Mouse (Mus musculus) heart, embryonic 13.5 days (tissue): Measurements from ENCODE around the gene Hoxb3. TPM values are rescaled to one million over a fixed set of nuclear protein-coding genes. Genes with fewer than 3 reads are reported as not detected.
A peak's percentile ranks its signal among the peaks of the same experiment; 100 is the strongest.

Source experiments
- ATAC-seq: fragments of 200-750 bp; cut with Nextera tagmentation; 2 replicates; pipeline ENCODE4 v1.8.0; 2017; ENCODE audit warnings: moderate TSS enrichment; ENCODE audit not compliant: insufficient number of reproducible peaks, low FRiP score, low TSS enrichment; ENCODE audit errors: extremely low read depth
- H3K27ac ChIP-seq: fragments of 300-500 bp; sonication (generic); replicated peaks from 2 replicates; pipeline ENCODE4 v1.5.1; 2015; ENCODE audit warnings: moderate library complexity, mild to moderate bottlenecking, inconsistent platforms
- H3K27me3 ChIP-seq: fragments of 300-500 bp; sonication (generic); replicated peaks from 2 replicates; pipeline ENCODE4 v1.6.1; 2015; ENCODE audit warnings: mild to moderate bottlenecking, inconsistent platforms
- H3K36me3 ChIP-seq: fragments of 300-500 bp; sonication (generic); 2 replicates; pipeline ENCODE4 v1.6.1; 2015; ENCODE audit warnings: mild to moderate bottlenecking, inconsistent platforms
- H3K4me1 ChIP-seq: fragments of 300-500 bp; sonication (generic); 2 replicates; pipeline ENCODE4 v1.6.1; 2015; ENCODE audit warnings: inconsistent platforms
- H3K4me2 ChIP-seq: fragments of 300-500 bp; sonication (generic); 2 replicates; pipeline ENCODE4 v1.6.1; 2015; ENCODE audit warnings: inconsistent platforms, mild to moderate bottlenecking, moderate library complexity
- H3K4me3 ChIP-seq: fragments of 300-500 bp; sonication (generic); 2 replicates; pipeline ENCODE4 v1.5.1; 2015; ENCODE audit warnings: moderate library complexity, mild to moderate bottlenecking, inconsistent platforms
- H3K9ac ChIP-seq: fragments of 300-500 bp; sonication (generic); 2 replicates; pipeline ENCODE4 v1.6.1; 2015; ENCODE audit warnings: inconsistent platforms, mild to moderate bottlenecking, moderate library complexity
- H3K9me3 ChIP-seq: fragments of 300-500 bp; sonication (generic); 2 replicates; pipeline ENCODE4 v1.6.1; 2016; ENCODE audit warnings: inconsistent platforms
- WGBS: fragments of 180-500 bp; shearing (Covaris S2); methylation state at CpG from one replicate; pipeline ENCODE4 v1.1.7; 2015; ENCODE audit warnings: mixed read lengths; 5-methylcytosine and 5-hydroxymethylcytosine counted together
- microRNA counts: library from miRNA; unstranded; fragments of <30 nt; microRNA quantifications from one replicate; lab custom pipeline; 2016
- microRNA-seq: library from miRNA; unstranded; fragments of <30 nt; microRNA quantifications from one replicate; pipeline ENCODE4, GENCODE M21; 2016
- polyA plus RNA-seq: library from polyadenylated mRNA; unstranded; fragments of >200 nt; fragmentation: Nextera tagmentation; extraction: Ambion mirVana; gene quantifications from 2 replicates; pipeline ENCODE4 v1.2.1, GENCODE M21; 2015

Gene Hoxb3
- polyA plus RNA-seq, 1 experiment from 2014 or later, result 1.1 TPM

GRCm38 (mm10) chr11:96369140-96369539 is 46.0 kb downstream of the Hoxb3 start:
- Histone ChIP-seq H3K27me3 (peaks cover 99% of the 10 kb centered on the region), H3K4me3 (no peak overlapping the region), H3K27ac (no peak overlapping the region), H3K4me2 (no peak overlapping the region), H3K36me3 (no peaks in the 10 kb centered on the region), H3K9me3 (no peaks in the 10 kb centered on the region), H3K4me1 (peaks cover 10% of the 10 kb centered on the region), H3K9ac (no peak overlapping the region)
- ATAC-seq, result no peak
- 28% methylated on average over 7 of the region's 7 CpGs for WGBS

GRCm38 (mm10) chr11:96371726-96372125 is 48.6 kb downstream of the Hoxb3 start:
- Histone ChIP-seq H3K9ac (no peak overlapping the region), H3K4me3 (no peak overlapping the region), H3K9me3 (no peaks in the 10 kb centered on the region), H3K27me3 (peaks cover 99% of the 10 kb centered on the region), H3K36me3 (no peaks in the 10 kb centered on the region), H3K4me1 (peaks cover 5% of the 10 kb centered on the region; the same call in 1 of the 2 replicates), H3K27ac (no peak overlapping the region), H3K4me2 (no peak overlapping the region)
- no peak for ATAC-seq
- 36% methylated on average over 3 of the region's 3 CpGs for WGBS

- H3K4me3 ChIP-seq, result no peak overlapping the region
- H3K9me3 ChIP-seq, result no peaks in the 10 kb centered on the region
- ATAC-seq, result no peak
- no peaks in the 10 kb centered on the region for H3K36me3 ChIP-seq
- no peak overlapping the region for H3K4me2 ChIP-seq
- no peak overlapping the region for H3K27ac ChIP-seq
- WGBS, result 5% methylated on average over 3 of the region's 3 CpGs
- H3K9ac ChIP-seq, result no peak overlapping the region
- peaks cover 97% of the 10 kb centered on the region for H3K27me3 ChIP-seq
- H3K4me1 ChIP-seq, result peaks cover 5% of the 10 kb centered on the region; the same call in 1 of the 2 replicates
Measured at GRCm38 (mm10) chr11:96372519-96372918, 49.4 kb downstream of the Hoxb3 start.

GRCm38 (mm10) chr11:96374810-96375209 is 51.7 kb downstream of the Hoxb3 start:
- no peak overlapping the region for H3K9ac ChIP-seq
- H3K4me2 ChIP-seq, result no peak overlapping the region
- H3K27ac ChIP-seq, result no peak overlapping the region
- peaks cover 5% of the 10 kb centered on the region; the same call in 1 of the 2 replicates for H3K4me1 ChIP-seq
- no peak overlapping the region for H3K4me3 ChIP-seq
- 23% methylated on average over 7 of the region's 7 CpGs for WGBS
- H3K36me3 ChIP-seq, result no peaks in the 10 kb centered on the region
- no peaks in the 10 kb centered on the region for H3K9me3 ChIP-seq
- no peak for ATAC-seq
- H3K27me3 ChIP-seq, result peaks cover 91% of the 10 kb centered on the region

- Histone ChIP-seq H3K4me2 (no peak overlapping the region), H3K27ac (no peak overlapping the region), H3K27me3 (peaks cover 81% of the 10 kb centered on the region), H3K9me3 (no peaks in the 10 kb centered on the region), H3K4me1 (peaks cover 11% of the 10 kb centered on the region), H3K4me3 (no peak overlapping the region), H3K9ac (no peak overlapping the region), H3K36me3 (no peaks in the 10 kb centered on the region)
- ATAC-seq, result no peak
- 68% methylated on average over 5 of the region's 5 CpGs for WGBS
Measured at GRCm38 (mm10) chr11:96383381-96383780, 60.3 kb downstream of the Hoxb3 start.

- H3K4me1 ChIP-seq, result peaks cover under 1% of the 10 kb centered on the region; the same call in 1 of the 2 replicates
- 80% methylated on average over 2 of the region's 2 CpGs for WGBS
- H3K9me3 ChIP-seq, result no peaks in the 10 kb centered on the region
- no peaks in the 10 kb centered on the region for H3K36me3 ChIP-seq
- H3K4me3 ChIP-seq, result no peak overlapping the region
- peaks cover 77% of the 10 kb centered on the region for H3K27me3 ChIP-seq
- no peak for ATAC-seq
- H3K27ac ChIP-seq, result no peak overlapping the region
- H3K9ac ChIP-seq, result no peak overlapping the region
- H3K4me2 ChIP-seq, result no peak overlapping the region
Measured at GRCm38 (mm10) chr11:96387635-96388034, 64.5 kb downstream of the Hoxb3 start.

- Histone ChIP-seq H3K27me3 (peaks cover 91% of the 10 kb centered on the region), H3K4me2 (peak overlapping the region; percentile 24; the same call in 1 of the 2 replicates), H3K36me3 (no peaks in the 10 kb centered on the region), H3K27ac (no peak overlapping the region), H3K4me3 (no peak overlapping the region), H3K9me3 (peaks cover 4% of the 10 kb centered on the region; the same call in 1 of the 2 replicates), H3K9ac (no peak overlapping the region), H3K4me1 (peaks cover 34% of the 10 kb centered on the region)
- no peak; the same call in 1 of the 2 replicates for ATAC-seq
- 4% methylated on average over 15 of the region's 15 CpGs for WGBS
Measured at GRCm38 (mm10) chr11:96396772-96397626, 73.9 kb downstream of the Hoxb3 start.

MicroRNAs within 50 kb of the gene (microRNA counts, 519-probe panel; counts per million panel counts)
- 3,787 counts per million, percentile 73 among the panel's probes with 10 or more counts for microRNA mmu-miR-10a (lab: Ali Mortazavi, UCI)

Small RNA genes lying within 50 kb of the gene (microRNA-seq; reads per million reads assigned to microRNA genes)
- gene Mir10a, result 4,879 reads per million, percentile 92 among the genes with 10 or more reads in this experiment

Other genes with a start within 250 kb of the Hoxb3 start
- gene Atp5g1, start 247.7 kb upstream of the Hoxb3 start, polyA plus RNA-seq, result 1,502 and 1,689 TPM in 2 replicates
- not detected in 2 replicates for gene Calcoco2, start 211.4 kb upstream of the Hoxb3 start, polyA plus RNA-seq
- gene Ttll6, start 189.5 kb upstream of the Hoxb3 start, polyA plus RNA-seq, result not detected in 2 replicates
- gene Hoxb13, start 129.0 kb upstream of the Hoxb3 start, polyA plus RNA-seq, result not detected in 2 replicates
- gene Hoxb9, start 51.9 kb upstream of the Hoxb3 start, polyA plus RNA-seq, result 0.06 TPM in 1 of 2 replicates, not detected in the other
- gene Hoxb8, start 41.4 kb upstream of the Hoxb3 start, polyA plus RNA-seq, result not detected in 2 replicates
- gene Hoxb7, start 36.7 kb upstream of the Hoxb3 start, polyA plus RNA-seq, result 0.11 and 0.25 TPM in 2 replicates
- 1.4 and 2.0 TPM in 2 replicates for gene Hoxb6, start 30.9 kb upstream of the Hoxb3 start, polyA plus RNA-seq
- gene Hoxb5, start 20.0 kb upstream of the Hoxb3 start, polyA plus RNA-seq, result 3.8 and 5.5 TPM in 2 replicates
- 0.43 and 0.59 TPM in 2 replicates for gene Hoxb4, start 5.1 kb upstream of the Hoxb3 start, polyA plus RNA-seq
- gene Hoxb2, start 27.2 kb downstream of the Hoxb3 start, polyA plus RNA-seq, result 3.6 and 5.9 TPM in 2 replicates
- 0.17 and 0.18 TPM in 2 replicates for gene Hoxb1, start 42.4 kb downstream of the Hoxb3 start, polyA plus RNA-seq
- 0.33 and 1.1 TPM in 2 replicates for gene Skap1, start 141.3 kb downstream of the Hoxb3 start, polyA plus RNA-seq